Mouse (Mus musculus): ENCODE results near the gene Wscd2. TPM values are rescaled to one million over a fixed set of nuclear protein-coding genes. Genes with fewer than 3 reads are reported as not detected.

Gene Wscd2
- total and polyA plus RNA-seq, 3 experiments: 0.38 to 0.51 (median 0.39) TPM

GRCm38 (mm10) chr5:113618716-113619115 lies 128.6 kb downstream of the Wscd2 start:
- TF ChIP-seq ELF1 (IDR thresholded peaks at IDR 0.05; ENCODE audit: low read depth, low read length) (no peak), UBTF (IDR thresholded peaks at IDR 0.05; ENCODE audit: low read depth, low read length) (no peak)
- in situ Hi-C loops (cut with MboI; ENCODE audit: low pct_ligation_motif_present, low pct_unique_long_range_greater_than_20kb, low sequenced_read_pairs): no loop called here
- Histone ChIP-seq H3K27ac (ENCODE audit: insufficient read depth, low read depth) (no peak overlapping the region), H3K79me2 (replicated peaks; ENCODE audit: control insufficient read depth, extremely low read depth, insufficient read depth, poor library complexity, severe bottlenecking) (no peaks in the 10 kb centered on the region), H3K9me3 (replicated peaks; ENCODE audit: low read length) (peaks cover 19% of the 10 kb centered on the region), H3K4me1 (ENCODE audit: control insufficient read depth in 1 of 2, insufficient read depth in 2 of 2) (peaks cover 0 to 7% of the 10 kb centered on the region in 2 experiments; a peak in 2 of 4 replicates), H3K4me2 (ENCODE audit: insufficient read depth, low read depth, poor library complexity, severe bottlenecking) (no peak overlapping the region), H3K36me3 (replicated peaks in 1 of 2; ENCODE audit: control insufficient read depth in 1 of 2, insufficient read depth in 1 of 2, low read length in 1 of 2) (no peaks in the 10 kb centered on the region), H3K27me3 (replicated peaks) (peaks cover 36% of the 10 kb centered on the region), H3K4me3 (replicated peaks in 1 of 3; ENCODE audit: low read depth in 2 of 3, low read length in 2 of 3, poor library complexity in 1 of 3) (no peak overlapping the region), H3K9ac (ENCODE audit: insufficient read depth, low read depth) (no peak overlapping the region)
- dilution Hi-C loops (cut with MboI; ENCODE audit: extremely low pct_ligation_motif_present, extremely low pct_unique_long_range_greater_than_20kb, low sequenced_read_pairs): no loop called here
- no peak for DNase-seq (ENCODE audit: extremely low read depth)

DNA sequence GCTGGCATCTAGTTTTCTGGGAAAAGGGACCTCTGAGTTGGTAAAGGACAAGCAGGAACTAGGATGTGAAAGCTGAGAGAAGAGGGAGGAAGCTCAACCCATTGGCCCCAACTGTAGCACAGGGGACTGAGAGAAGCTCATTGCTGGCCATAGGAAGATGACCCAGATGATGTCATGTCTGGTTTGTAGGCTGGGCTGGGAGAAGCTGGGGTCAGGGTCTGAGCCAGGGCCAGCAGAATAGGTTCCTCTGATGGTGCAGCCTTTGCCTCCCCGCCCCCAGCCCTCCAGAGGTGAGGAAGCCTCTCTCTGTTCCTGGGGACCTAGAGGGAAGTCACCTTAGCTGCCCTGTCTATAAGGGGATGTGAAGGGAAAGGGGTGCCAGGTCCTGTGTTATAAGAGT lies 129.0 kb downstream of the Wscd2 start:
- H3K9me3 ChIP-seq (replicated peaks; ENCODE audit: low read length): peaks cover 19% of the 10 kb centered on the region
- no peak for TF ChIP-seq MEF2A (IDR thresholded peaks at IDR 0.05; ENCODE audit: borderline replicate concordance, low read depth, low read length)
- TF ChIP-seq RAD21 (IDR thresholded peaks at IDR 0.05; ENCODE audit: low read depth, low read length): no peak
- TF ChIP-seq ETS1 (conservative IDR thresholded peaks at IDR 0.05; ENCODE audit: low read depth, low read length): no peak
- TF ChIP-seq EP300 (IDR thresholded peaks at IDR 0.05; ENCODE audit: low read length): no peak
- no peak for TF ChIP-seq ZC3H11A (IDR thresholded peaks at IDR 0.05; ENCODE audit: low read depth, low read length)
- TF ChIP-seq ZNF384 (IDR thresholded peaks at IDR 0.05; ENCODE audit: low read depth, low read length): no peak
- TF ChIP-seq CTCF (conservative IDR thresholded peaks at IDR 0.05 in 1 of 2, IDR thresholded peaks at IDR 0.05 in 1 of 2; ENCODE audit: low read depth in 2 of 2, low read length in 2 of 2): no peak
- no peak for TF ChIP-seq MYC (IDR thresholded peaks at IDR 0.05; ENCODE audit: low read depth, low read length)
- TF ChIP-seq ZMIZ1 (IDR thresholded peaks at IDR 0.05; ENCODE audit: low read depth, low read length): no peak
- TF ChIP-seq ELF1 (IDR thresholded peaks at IDR 0.05; ENCODE audit: low read depth, low read length): no peak
- TF ChIP-seq JUND (conservative IDR thresholded peaks at IDR 0.05; ENCODE audit: low read depth, low read length): no peak
- no peak for TF ChIP-seq MAFK (IDR thresholded peaks at IDR 0.05; ENCODE audit: insufficient replicate concordance, low read length)
- TF ChIP-seq POLR2AphosphoS2 (IDR thresholded peaks at IDR 0.05; ENCODE audit: low read depth, low read length): no peak
- no peak for TF ChIP-seq MAX (IDR thresholded peaks at IDR 0.05; ENCODE audit: low read length)

More for the DNA sequence above, 129.0 kb downstream of the Wscd2 start:
- Histone ChIP-seq H3K36me3 (replicated peaks in 1 of 2; ENCODE audit: control insufficient read depth in 1 of 2, insufficient read depth in 1 of 2, low read length in 1 of 2) (no peaks in the 10 kb centered on the region), H3K4me3 (replicated peaks in 1 of 3; ENCODE audit: low read depth in 2 of 3, low read length in 2 of 3, poor library complexity in 1 of 3) (no peak overlapping the region), H3K27me3 (replicated peaks) (peaks cover 36% of the 10 kb centered on the region), H3K9ac (ENCODE audit: insufficient read depth, low read depth) (no peak overlapping the region), H3K4me2 (ENCODE audit: insufficient read depth, low read depth, poor library complexity, severe bottlenecking) (no peak overlapping the region), H3K4me1 (ENCODE audit: control insufficient read depth in 1 of 2, insufficient read depth in 2 of 2) (peaks cover 0 to 7% of the 10 kb centered on the region in 2 experiments; a peak in 2 of 4 replicates), H3K27ac (ENCODE audit: insufficient read depth, low read depth) (no peak overlapping the region), H3K79me2 (replicated peaks; ENCODE audit: control insufficient read depth, extremely low read depth, insufficient read depth, poor library complexity, severe bottlenecking) (no peaks in the 10 kb centered on the region)
- dilution Hi-C loops (cut with MboI; ENCODE audit: extremely low pct_ligation_motif_present, extremely low pct_unique_long_range_greater_than_20kb, low sequenced_read_pairs): no loop called here
- DNase-seq (ENCODE audit: extremely low read depth): no peak
- in situ Hi-C loops (cut with MboI; ENCODE audit: low pct_ligation_motif_present, low pct_unique_long_range_greater_than_20kb, low sequenced_read_pairs): no loop called here

All from CH12.LX (cell line).